Mouse (Mus musculus): Measurements from ENCODE around the gene Vkorc1.
"Not testable (repeated sequence)": the region's sequence is repeated elsewhere in the genome, so short reads cannot be mapped to it uniquely, and the experiment has no call there.

Gene Vkorc1

DNA sequence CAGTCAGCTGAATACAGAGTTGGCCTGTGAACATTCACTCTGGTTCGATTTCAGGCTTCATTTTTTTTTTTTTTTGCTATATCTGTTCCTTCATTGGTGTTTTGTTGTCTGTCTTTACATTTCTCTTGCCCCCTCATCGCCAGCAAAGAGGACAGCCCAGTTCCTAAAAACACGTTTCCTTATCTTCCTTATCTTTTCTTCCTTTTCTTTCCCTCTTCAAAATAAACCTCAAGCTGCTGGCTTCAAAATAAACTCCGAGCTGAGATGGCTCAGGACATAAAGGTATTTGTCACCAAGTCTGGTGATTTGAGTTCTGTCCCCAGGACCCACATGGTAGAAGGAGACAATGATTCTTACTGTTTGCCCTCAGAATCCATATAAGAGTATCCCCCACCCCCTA, 17.5 kb upstream of the Vkorc1 start:
- DNase-seq: no peak

DNA sequence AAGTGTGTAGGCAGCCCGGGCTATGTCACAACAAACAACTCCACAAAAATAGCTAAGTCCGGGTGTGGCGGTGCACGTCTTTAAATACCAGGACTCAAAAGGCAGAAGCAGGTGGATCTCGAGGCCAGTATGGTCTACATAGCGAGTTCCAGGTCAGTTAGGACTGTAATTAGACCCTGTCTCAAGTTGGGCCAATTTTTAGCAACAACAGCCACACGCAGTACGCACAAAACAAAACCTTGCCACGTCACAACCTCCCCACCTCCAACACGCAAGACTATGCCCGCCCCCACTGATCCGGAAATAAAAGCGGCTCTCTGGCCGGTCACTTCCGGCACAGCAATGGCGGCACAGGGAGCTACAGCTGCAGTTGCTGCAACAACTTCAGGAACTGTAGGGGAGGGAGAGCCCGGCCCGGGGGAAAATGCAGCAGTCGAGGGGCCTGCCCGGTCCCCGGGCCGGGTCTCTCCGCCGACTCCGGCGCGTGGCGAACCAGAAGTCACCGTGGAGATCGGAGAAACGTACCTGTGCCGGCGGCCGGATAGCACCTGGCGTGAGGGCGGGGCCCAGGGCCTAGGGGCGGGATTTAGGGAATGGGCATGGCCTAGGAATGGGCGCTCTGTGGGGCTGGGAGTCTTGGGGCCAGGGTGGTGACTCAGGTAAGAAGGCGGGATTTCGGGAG, 16.9 kb upstream of the Vkorc1 start, which contains the start of gene Kat8:
TSS of gene Kat8 (plus strand) at position 327 of the 682 bp plus-strand sequence.
- DNase-seq: peak; percentile 94

- no peak for DNase-seq
Measured at GRCm38 (mm10) chr7:127908656-127909055, 13.2 kb upstream of the Vkorc1 start.

DNA sequence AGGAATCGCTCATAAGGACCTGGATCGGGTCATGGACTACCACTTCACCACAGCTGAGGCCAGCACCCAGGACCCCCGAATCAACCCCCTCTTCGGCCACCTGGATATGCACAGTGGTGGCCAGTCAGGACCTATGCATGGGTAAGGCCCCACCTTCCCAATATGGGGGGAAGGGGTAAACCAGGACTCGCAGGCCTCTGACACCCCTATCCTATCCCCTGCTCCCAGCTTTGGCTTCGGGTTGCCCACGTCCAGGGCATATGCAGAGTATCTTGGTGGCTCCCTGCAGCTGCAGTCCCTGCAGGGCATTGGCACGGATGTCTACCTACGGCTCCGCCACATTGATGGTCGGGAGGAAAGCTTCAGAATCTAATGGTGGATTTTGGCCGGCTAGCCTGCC, 12.5 kb upstream of the Vkorc1 start:
- no peak for DNase-seq

GRCm38 (mm10) chr7:127903971-127904796, 8.8 kb upstream of the Vkorc1 start, which contains the start of gene Bckdk:
TSS of gene Bckdk (plus strand) at chr7:127904082.
- peak; percentile 87 for DNase-seq

- DNase-seq: no peak
Measured at GRCm38 (mm10) chr7:127901772-127902171, 6.4 kb upstream of the Vkorc1 start.

DNA sequence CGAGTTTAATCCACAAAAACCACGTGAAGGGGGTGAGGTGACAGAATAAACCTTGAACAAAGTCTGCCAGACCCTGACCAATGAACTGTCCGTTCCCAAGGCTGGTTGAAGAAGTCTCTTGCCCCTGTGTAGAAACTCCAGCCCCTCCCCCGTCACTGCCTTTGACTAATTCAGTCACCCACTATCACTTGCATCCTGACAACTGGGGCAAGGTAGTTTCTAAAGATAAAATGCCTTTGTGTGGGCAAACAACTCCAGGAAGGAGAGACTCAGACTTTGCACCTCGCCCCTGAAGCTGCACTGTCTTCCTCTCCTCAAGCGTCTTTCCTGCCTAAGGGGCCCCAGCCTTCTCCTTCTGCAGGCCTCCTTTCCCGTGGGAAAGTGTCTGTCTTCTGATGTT, 4.6 kb upstream of the Vkorc1 start:
- DNase-seq: no peak

GRCm38 (mm10) chr7:127898179-127898956, 3.0 kb upstream of the Vkorc1 start:
- DNase-seq: peak; percentile 38

- no peak for DNase-seq
Measured at GRCm38 (mm10) chr7:127897542-127897941, 2.1 kb upstream of the Vkorc1 start.

- peak; percentile 50 for DNase-seq
Measured at GRCm38 (mm10) chr7:127896384-127896783, 967 bp upstream of the Vkorc1 start.

DNA sequence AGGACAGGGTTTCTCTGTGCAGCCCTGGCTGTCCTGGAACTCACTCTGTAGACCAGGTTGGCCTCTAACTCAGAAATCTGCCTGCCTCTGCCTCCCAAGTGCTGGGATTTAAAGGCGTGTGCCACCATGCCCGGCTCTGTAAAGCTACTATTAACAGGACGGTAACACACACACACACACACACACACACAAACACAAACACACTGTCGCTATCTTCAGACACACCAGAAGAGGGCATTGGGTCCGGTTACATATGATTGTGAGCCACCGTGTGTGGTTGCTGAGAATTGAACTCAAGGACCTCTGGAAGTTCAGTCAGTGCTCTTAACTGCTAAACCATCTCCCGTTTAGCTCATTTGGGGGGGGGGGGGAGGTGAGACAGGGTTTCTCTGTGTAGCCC, 474 bp upstream of the Vkorc1 start:
- not testable (repeated sequence) for DNase-seq

DNA sequence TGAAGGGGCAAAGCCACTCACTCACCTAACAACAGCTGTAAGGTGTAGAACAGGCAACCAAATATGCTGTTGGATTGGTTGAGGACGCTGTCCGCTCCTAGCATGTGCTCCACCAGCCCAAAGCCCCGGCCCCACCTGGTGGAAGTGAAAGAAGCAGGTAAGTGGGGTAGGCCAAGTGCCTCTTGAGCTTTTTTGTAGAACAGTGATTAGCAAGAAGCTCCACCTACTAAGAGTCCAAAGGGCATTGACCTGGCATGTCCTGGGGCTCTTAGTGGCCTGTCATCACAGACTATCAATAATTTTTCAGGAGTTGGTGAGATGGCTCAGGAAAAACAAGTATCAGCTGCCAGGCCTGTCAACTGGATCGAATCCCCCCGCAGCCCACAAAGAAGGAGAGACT, 937 bp downstream of the Vkorc1 start:
- DNase-seq: no peak

DNA sequence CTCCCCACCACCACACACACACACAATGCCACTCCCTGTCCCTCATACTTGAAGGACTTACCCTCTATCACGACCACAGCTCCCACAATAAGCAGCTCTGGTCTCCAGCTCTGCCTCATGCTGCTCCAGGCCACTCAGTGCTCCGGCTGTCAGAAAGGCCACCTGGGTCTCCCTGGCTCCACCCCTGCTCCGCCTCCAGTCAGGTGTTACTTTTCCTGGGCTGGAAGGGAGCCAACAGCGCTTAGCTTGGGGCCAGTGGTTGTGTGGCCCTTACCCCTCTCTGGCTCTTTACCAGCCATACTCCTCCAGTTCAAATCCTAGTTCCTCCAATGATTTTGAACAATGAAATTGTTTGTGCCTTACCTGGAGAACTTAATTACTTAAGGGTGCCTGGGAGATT, 4.6 kb downstream of the Vkorc1 start, which contains the start of gene Prss53:
TSS of gene Prss53 (minus strand) at position 173 of the 400 bp plus-strand sequence.
- DNase-seq: peak; percentile 81

- no peak for DNase-seq
Measured at GRCm38 (mm10) chr7:127888821-127889220, 6.6 kb downstream of the Vkorc1 start.

DNA sequence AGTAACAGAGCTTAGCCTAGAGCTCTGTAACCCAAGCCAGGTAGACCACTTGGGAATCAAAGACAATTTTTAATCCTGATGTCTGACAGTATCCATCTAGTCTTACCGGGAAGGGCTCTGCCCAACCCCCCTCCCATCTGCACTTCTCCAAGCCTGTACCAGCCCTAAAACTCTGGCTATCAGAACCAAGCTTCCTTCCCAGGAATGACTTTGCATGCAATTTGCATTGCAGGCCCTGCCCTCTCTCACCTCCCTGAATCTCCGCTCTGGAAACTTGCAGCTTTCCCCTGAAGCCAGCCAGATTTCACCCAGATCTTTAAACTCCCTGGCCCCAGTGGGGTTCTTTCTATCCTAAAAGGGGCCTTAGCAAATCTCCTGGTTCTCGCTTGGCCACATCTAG, 7.6 kb downstream of the Vkorc1 start:
- no peak for DNase-seq

GRCm38 (mm10) chr7:127887191-127887590, 8.2 kb downstream of the Vkorc1 start:
- DNase-seq: no peak

DNA sequence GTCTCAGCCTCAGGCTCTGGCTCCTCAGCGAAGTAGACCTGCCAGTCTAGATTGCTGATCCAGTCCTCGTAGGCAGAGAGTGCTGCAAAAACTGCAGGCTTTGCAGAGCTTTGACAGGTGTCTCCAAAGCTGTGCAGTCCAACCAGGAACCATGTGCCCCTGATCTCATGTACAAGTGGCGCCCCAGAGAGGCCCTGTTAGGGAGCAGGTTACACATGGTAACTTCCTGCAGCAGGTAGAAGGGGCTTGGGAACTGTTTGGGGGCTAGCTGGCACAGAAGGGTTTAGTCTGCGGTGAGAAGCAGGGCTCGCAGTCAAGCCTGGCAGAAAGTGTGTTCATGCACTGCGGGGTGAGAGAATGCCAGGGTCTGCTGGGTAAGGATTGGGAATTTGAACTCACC, 8.9 kb downstream of the Vkorc1 start:
- DNase-seq: no peak

DNA sequence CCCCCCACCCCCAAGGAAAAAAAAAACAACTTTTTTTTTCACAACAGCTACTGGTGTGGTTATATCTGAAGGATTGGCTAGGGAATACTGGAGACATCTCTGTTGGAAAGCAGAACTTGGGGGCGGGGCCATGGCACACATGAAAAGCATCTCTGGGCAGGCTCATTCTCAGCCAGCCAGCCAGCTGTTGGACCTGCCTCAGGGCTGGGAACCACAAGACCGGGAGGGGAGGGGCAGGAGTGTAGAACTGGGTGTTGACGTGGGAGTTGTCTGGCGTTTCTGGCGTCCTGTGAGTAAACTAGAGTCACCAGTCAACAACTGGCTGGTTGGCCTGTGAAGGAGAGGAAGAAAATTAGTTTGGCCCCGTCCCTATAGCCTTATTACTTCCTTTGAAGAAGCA, 9.5 kb downstream of the Vkorc1 start:
- peak; percentile 61 for DNase-seq

- no peak for DNase-seq
Measured at GRCm38 (mm10) chr7:127880431-127880830, 15.0 kb downstream of the Vkorc1 start.

GRCm38 (mm10) chr7:127879301-127879700, 16.1 kb downstream of the Vkorc1 start:
- DNase-seq: no peak

GRCm38 (mm10) chr7:127876467-127877348, 18.7 kb downstream of the Vkorc1 start, which contains the start of gene Zfp668:
TSS of gene Zfp668 (minus strand) at chr7:127876828.
- DNase-seq: peak; percentile 94

GRCm38 (mm10) chr7:127876041-127876466, 19.4 kb downstream of the Vkorc1 start, which contains the start of gene Zfp646:
TSS of gene Zfp646 (plus strand) at chr7:127876221.
- peak; percentile 88 for DNase-seq

All from kidney, postnatal 14 days (tissue).